Mouse (Mus musculus): ENCODE results near the gene Zdhhc13. TPM values are rescaled to one million over a fixed set of nuclear protein-coding genes. Genes with fewer than 3 reads are reported as not detected.
A peak's percentile ranks its signal among the peaks of the same experiment; 100 is the strongest.

Gene Zdhhc13
- polyA plus RNA-seq (2015; fragmentation: Nextera tagmentation; extraction: Ambion mirVana), result 39.5 and 41.5 TPM in 2 replicates

GRCm38 (mm10) chr7:48788851-48789572, at the start of gene Zdhhc13:
TSS of gene Zdhhc13 (plus strand) at chr7:48789003.
- ATAC-seq, result peak; percentile 99
- H3K9ac ChIP-seq, result peak within 1 kb of the TSS; percentile 81
- H3K36me3 ChIP-seq, result no peaks in the 10 kb centered on the region
- H3K4me2 ChIP-seq (replicated peaks), result peak within 1 kb of the TSS; percentile 70
- H3K4me1 ChIP-seq (replicated peaks), result no peaks in the 10 kb centered on the region; the same call in 1 of the 2 replicates
- no peaks in the 10 kb centered on the region for H3K9me3 ChIP-seq
- no peaks in the 10 kb centered on the region for H3K27me3 ChIP-seq (replicated peaks)
- H3K27ac ChIP-seq, result peak within 1 kb of the TSS; percentile 86
- peak within 1 kb of the TSS; percentile 78 for H3K4me3 ChIP-seq (replicated peaks)
- under 1% methylated on average over 57 of the region's 57 CpGs for WGBS

GRCm38 (mm10) chr7:48749298-48750163, 39.3 kb upstream of the Zdhhc13 start:
- Histone ChIP-seq H3K27me3 (replicated peaks) (no peaks in the 10 kb centered on the region), H3K9ac (0 out of 2 replicates have a peak overlapping the region, but pooled peaks have one; percentile 35), H3K4me1 (replicated peaks) (no peaks in the 10 kb centered on the region), H3K9me3 (no peaks in the 10 kb centered on the region), H3K4me3 (replicated peaks) (peak overlapping the region; percentile 39), H3K27ac (peak overlapping the region; percentile 66; the same call in 1 of the 2 replicates), H3K4me2 (replicated peaks) (peak overlapping the region; percentile 80), H3K36me3 (no peaks in the 10 kb centered on the region)
- under 1% methylated on average over 24 of the region's 24 CpGs for WGBS
- peak; percentile 84 for ATAC-seq

DNA sequence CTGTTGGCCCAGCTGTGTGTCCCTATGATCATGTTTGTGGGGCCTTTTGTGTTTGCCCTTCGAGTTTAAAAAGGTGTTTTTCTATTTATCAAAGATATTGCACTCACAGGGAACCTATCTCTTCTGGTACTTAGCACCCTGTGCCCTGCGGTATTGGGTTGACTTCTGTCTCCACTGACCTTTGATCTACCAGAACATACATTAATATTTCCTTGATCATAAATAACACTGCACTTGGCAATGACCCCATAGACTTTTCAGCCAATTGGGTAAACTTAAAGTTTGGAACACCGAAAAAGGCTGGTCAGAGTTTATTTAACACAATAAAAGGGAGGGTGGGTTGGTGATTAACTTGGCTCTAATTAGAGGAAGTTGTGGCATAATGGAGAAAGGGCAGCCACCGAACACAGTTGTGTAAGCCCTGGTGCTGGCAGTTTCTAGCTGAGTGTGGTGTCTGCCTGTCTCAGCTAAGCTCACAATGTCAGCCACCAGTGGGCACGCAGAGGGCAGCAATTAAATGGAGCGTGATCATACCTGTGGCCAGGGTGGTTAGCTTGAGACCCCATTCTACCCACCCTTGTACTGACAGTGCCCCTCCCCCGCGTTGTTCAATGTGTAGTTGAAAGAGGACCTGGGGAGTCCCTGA, 38.5 kb upstream of the Zdhhc13 start:
- H3K9me3 ChIP-seq, result no peaks in the 10 kb centered on the region
- WGBS, result 59% methylated on average over 8 of the region's 8 CpGs
- H3K27ac ChIP-seq, result peak overlapping the region; percentile 67
- ATAC-seq, result peak; percentile 79
- no peaks in the 10 kb centered on the region for H3K4me1 ChIP-seq (replicated peaks)
- H3K9ac ChIP-seq, result no peak overlapping the region
- H3K4me3 ChIP-seq (replicated peaks), result no peak overlapping the region
- H3K36me3 ChIP-seq, result no peaks in the 10 kb centered on the region
- peak overlapping the region; percentile 80 for H3K4me2 ChIP-seq (replicated peaks)
- no peaks in the 10 kb centered on the region for H3K27me3 ChIP-seq (replicated peaks)

- ATAC-seq, result no peak
- Histone ChIP-seq H3K4me2 (replicated peaks) (no peak overlapping the region), H3K27ac (no peak overlapping the region), H3K36me3 (no peaks in the 10 kb centered on the region), H3K9me3 (no peaks in the 10 kb centered on the region), H3K27me3 (replicated peaks) (no peaks in the 10 kb centered on the region), H3K4me1 (replicated peaks) (no peaks in the 10 kb centered on the region), H3K9ac (no peak overlapping the region), H3K4me3 (replicated peaks) (no peak overlapping the region)
- 79% methylated on average over 5 of the region's 5 CpGs for WGBS
Measured at GRCm38 (mm10) chr7:48751222-48751621, 37.6 kb upstream of the Zdhhc13 start.

- Histone ChIP-seq H3K9me3 (no peaks in the 10 kb centered on the region), H3K36me3 (no peaks in the 10 kb centered on the region), H3K27ac (peak overlapping the region; percentile 45; the same call in 1 of the 2 replicates), H3K27me3 (replicated peaks) (no peaks in the 10 kb centered on the region), H3K9ac (no peak overlapping the region), H3K4me1 (replicated peaks) (no peaks in the 10 kb centered on the region), H3K4me3 (replicated peaks) (no peak overlapping the region), H3K4me2 (replicated peaks) (no peak overlapping the region)
- 62% methylated on average over 3 of the region's 3 CpGs for WGBS
- ATAC-seq, result peak; percentile 67
Measured at GRCm38 (mm10) chr7:48754415-48754974, 34.3 kb upstream of the Zdhhc13 start.

DNA sequence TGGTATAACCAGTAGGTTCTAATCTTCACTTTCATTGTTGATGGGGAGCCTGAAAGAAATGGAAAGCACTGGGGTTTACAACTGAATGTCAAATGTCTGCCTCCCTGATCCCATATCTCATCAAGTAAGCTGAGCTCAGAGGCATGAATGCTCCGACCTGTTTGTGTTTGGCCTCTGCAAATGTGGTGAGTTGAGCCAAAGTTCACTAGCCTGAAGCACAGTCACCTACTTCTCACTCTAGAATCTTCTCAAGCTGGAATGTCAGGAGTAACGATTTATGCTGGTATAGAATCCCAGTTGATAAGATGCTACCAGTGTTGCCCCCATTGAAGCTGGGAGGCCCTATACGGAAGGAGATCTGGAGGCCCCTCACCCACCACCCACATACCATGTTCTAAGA, 33.0 kb upstream of the Zdhhc13 start:
- WGBS, result 79% methylated on average over 3 of the region's 3 CpGs
- Histone ChIP-seq H3K27me3 (replicated peaks) (no peaks in the 10 kb centered on the region), H3K9me3 (no peaks in the 10 kb centered on the region)

GRCm38 (mm10) chr7:48756306-48756931, 32.4 kb upstream of the Zdhhc13 start:
- H3K4me3 ChIP-seq (replicated peaks), result no peak overlapping the region
- no peaks in the 10 kb centered on the region for H3K27me3 ChIP-seq (replicated peaks)
- no peaks in the 10 kb centered on the region for H3K36me3 ChIP-seq
- H3K4me1 ChIP-seq (replicated peaks), result no peaks in the 10 kb centered on the region
- H3K27ac ChIP-seq, result no peak overlapping the region
- H3K9ac ChIP-seq, result no peak overlapping the region
- WGBS, result 94% methylated on average over 4 of the region's 4 CpGs
- H3K9me3 ChIP-seq, result no peaks in the 10 kb centered on the region
- no peak for ATAC-seq
- no peak overlapping the region for H3K4me2 ChIP-seq (replicated peaks)

More for the DNA sequence above, 33.0 kb upstream of the Zdhhc13 start:
- no peaks in the 10 kb centered on the region for H3K36me3 ChIP-seq
- no peak overlapping the region for H3K4me2 ChIP-seq (replicated peaks)
- H3K27ac ChIP-seq, result no peak overlapping the region
- no peak overlapping the region for H3K4me3 ChIP-seq (replicated peaks)
- no peak for ATAC-seq
- no peaks in the 10 kb centered on the region for H3K4me1 ChIP-seq (replicated peaks)
- no peak overlapping the region for H3K9ac ChIP-seq

GRCm38 (mm10) chr7:48758083-48758482, 30.7 kb upstream of the Zdhhc13 start:
- Histone ChIP-seq H3K9ac (no peak overlapping the region), H3K27ac (no peak overlapping the region), H3K27me3 (replicated peaks) (no peaks in the 10 kb centered on the region), H3K4me3 (replicated peaks) (no peak overlapping the region), H3K36me3 (no peaks in the 10 kb centered on the region), H3K4me2 (replicated peaks) (no peak overlapping the region), H3K4me1 (replicated peaks) (no peaks in the 10 kb centered on the region), H3K9me3 (no peaks in the 10 kb centered on the region)
- WGBS, result 71% methylated on average over 1 of the region's 1 CpGs
- no peak for ATAC-seq

DNA sequence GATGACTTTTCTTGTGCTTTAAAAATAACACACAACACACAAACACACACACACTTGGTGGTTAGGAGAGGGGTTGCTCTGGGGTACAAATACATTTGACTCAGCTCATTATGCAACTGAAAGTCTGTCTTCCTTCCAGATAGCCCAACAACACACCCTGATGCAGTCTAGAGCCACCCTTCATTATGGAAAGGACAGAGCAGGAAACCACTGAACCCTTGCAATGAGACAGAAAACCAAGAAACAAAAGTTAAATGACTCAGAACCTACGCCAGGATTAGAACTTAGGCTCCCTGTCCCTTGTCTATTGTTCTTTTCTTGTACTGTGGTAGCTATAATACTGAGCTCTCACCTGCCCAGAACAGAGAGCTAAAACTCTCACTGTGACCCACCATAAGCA, 28.0 kb upstream of the Zdhhc13 start:
- WGBS, result 83% methylated on average over 1 of the region's 1 CpGs
- ATAC-seq, result no peak

GRCm38 (mm10) chr7:48762289-48762688, 26.5 kb upstream of the Zdhhc13 start:
- no peak overlapping the region for H3K4me2 ChIP-seq (replicated peaks)
- no peaks in the 10 kb centered on the region for H3K36me3 ChIP-seq
- no peaks in the 10 kb centered on the region for H3K27me3 ChIP-seq (replicated peaks)
- ATAC-seq, result peak; percentile 71
- H3K9me3 ChIP-seq, result no peaks in the 10 kb centered on the region
- H3K9ac ChIP-seq, result no peak overlapping the region
- no peak overlapping the region for H3K4me3 ChIP-seq (replicated peaks)
- H3K4me1 ChIP-seq (replicated peaks), result no peaks in the 10 kb centered on the region
- no peak overlapping the region for H3K27ac ChIP-seq
- 37% methylated on average over 1 of the region's 1 CpGs for WGBS

More for the DNA sequence above, 28.0 kb upstream of the Zdhhc13 start:
- no peaks in the 10 kb centered on the region for H3K27me3 ChIP-seq (replicated peaks)
- H3K36me3 ChIP-seq, result no peaks in the 10 kb centered on the region
- no peaks in the 10 kb centered on the region for H3K4me1 ChIP-seq (replicated peaks)
- no peak overlapping the region for H3K9ac ChIP-seq
- no peak overlapping the region for H3K4me2 ChIP-seq (replicated peaks)
- no peak overlapping the region for H3K27ac ChIP-seq
- no peaks in the 10 kb centered on the region for H3K9me3 ChIP-seq
- no peak overlapping the region for H3K4me3 ChIP-seq (replicated peaks)

DNA sequence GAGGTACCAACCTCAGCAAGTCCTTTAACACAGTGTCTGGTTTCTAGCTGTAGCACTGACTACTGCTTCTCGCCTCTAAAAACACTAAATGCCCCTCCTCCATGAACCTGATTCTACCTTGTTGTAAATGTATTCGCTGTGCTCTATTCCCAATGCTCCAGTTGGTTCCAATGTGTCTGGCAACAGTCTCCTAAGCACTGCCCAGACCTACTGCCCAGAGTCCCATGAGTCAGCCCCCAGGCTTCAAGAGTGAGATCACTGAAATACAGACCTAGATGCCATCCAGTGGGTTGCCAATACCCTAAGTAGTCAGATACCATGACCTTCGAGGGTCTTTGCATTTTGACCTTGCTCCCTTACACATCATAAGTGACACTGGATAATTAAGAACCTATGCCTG, 26.1 kb upstream of the Zdhhc13 start:
- no peak for ATAC-seq
- Histone ChIP-seq H3K9ac (no peak overlapping the region), H3K4me2 (replicated peaks) (no peak overlapping the region), H3K27ac (no peak overlapping the region), H3K36me3 (no peaks in the 10 kb centered on the region), H3K4me1 (replicated peaks) (no peaks in the 10 kb centered on the region), H3K9me3 (no peaks in the 10 kb centered on the region), H3K27me3 (replicated peaks) (no peaks in the 10 kb centered on the region), H3K4me3 (replicated peaks) (no peak overlapping the region)
- WGBS, result 88% methylated on average over 3 of the region's 3 CpGs

Measured in intestine, embryonic 15.5 days (tissue).